8 mouse cellular contexts compared by ENCODE assay signal in genomic region chr12:91778211-91779003, GRCm38 (mm10). TPM values are rescaled to one million over a fixed set of nuclear protein-coding genes. Genes with fewer than 3 reads are reported as not detected.
A peak's percentile ranks its signal among the peaks of the same experiment; 100 is the strongest.
DNase-seq lines count a peak whose midpoint lies in the region; ATAC-seq and TF ChIP-seq lines count a peak whose summit lies in the region.

No protein-coding gene starts in this region.

- H3K4me1 ChIP-seq in liver, embryonic 11.5 days (replicated peaks; ENCODE audit: control insufficient read depth, insufficient read depth, low read length) = peaks cover 37% of the 10 kb centered on the region

- H3K79me2 ChIP-seq in myocyte (ENCODE audit: control insufficient read depth, insufficient read depth) = peaks cover 12% of the 10 kb centered on the region

- H3K9me3 ChIP-seq in liver, embryonic 11.5 days (ENCODE audit: control insufficient read depth, low read length) = no peaks in the 10 kb centered on the region

- H3K4me2 ChIP-seq in liver, embryonic 11.5 days = peak overlapping the region; percentile 93
- H3K4me2 ChIP-seq in myocyte (ENCODE audit: low read depth) = peak overlapping the region; percentile 63

- TF ChIP-seq POLR2A in myocyte (IDR thresholded peaks at IDR 0.05; ENCODE audit: insufficient read length, low read depth) = no peak

- H3K9ac ChIP-seq in liver, embryonic 11.5 days (ENCODE audit: low read depth, low read length) = peak overlapping the region; percentile 75

- H3K27ac ChIP-seq in liver, embryonic 11.5 days (ENCODE audit: low read depth, low read length) = no peak overlapping the region; the same call in 1 of the 2 replicates

- H3K36me3 ChIP-seq in liver, embryonic 11.5 days (ENCODE audit: control insufficient read depth, insufficient read depth, low read length) = no peaks in the 10 kb centered on the region
- H3K36me3 ChIP-seq in myocyte (ENCODE audit: control insufficient read depth, insufficient read depth) = no peaks in the 10 kb centered on the region

- H3K27me3 ChIP-seq in liver, embryonic 11.5 days (replicated peaks; ENCODE audit: control insufficient read depth, insufficient read depth, low read length) = peaks cover 3% of the 10 kb centered on the region
- no peaks in the 10 kb centered on the region for H3K27me3 ChIP-seq in myocyte (ENCODE audit: control insufficient read depth, insufficient read depth, insufficient read length)

- 2% methylated on average over 48 of the region's 51 CpGs for WGBS in liver, embryonic 11.5 days

- ATAC-seq in liver, embryonic 11.5 days (replicated peaks; ENCODE audit: low FRiP score) = peak; percentile 76

- peak overlapping the region; percentile 16 for H3ac ChIP-seq in myocyte (ENCODE audit: control insufficient read depth, insufficient read length)

- DNase-seq in thymus, postnatal 10 days (ENCODE audit: low spot score in 2 of 2) = peak; percentile 26 to 41
- DNase-seq in thymus, postnatal 0 days (ENCODE audit: low spot score) = no peak
- peak; percentile 67 for DNase-seq in embryo, embryonic 9.5 days (ENCODE audit: extremely low spot score)
- DNase-seq in heart, adult 18-20 months = peak; percentile 37 to 70
- DNase-seq in kidney, adult 11 months = peak; percentile 74
- DNase-seq in liver, embryonic 11.5 days (ENCODE audit: low spot score) = no peak
- DNase-seq in urinary bladder, postnatal 4 days (ENCODE audit: low spot score in 2 of 2) = peak; percentile 53 to 68

- H3K4me3 ChIP-seq in liver, embryonic 11.5 days (ENCODE audit: low read depth, low read length) = peak overlapping the region; percentile 80
- peak overlapping the region; percentile 31 for H3K4me3 ChIP-seq in myocyte

TF ChIP-seq in myocyte, 11 proteins besides CTCF, POLR2A, EP300 and RAD21:
- no peak for TF ChIP-seq SRF (IDR thresholded peaks at IDR 0.05; ENCODE audit: control insufficient read depth, insufficient read length, low read depth)
- TF ChIP-seq MAX (IDR thresholded peaks at IDR 0.05; ENCODE audit: low read depth) = no peak
- TF ChIP-seq TCF3 (IDR thresholded peaks at IDR 0.05; ENCODE audit: insufficient read length, low read depth) = no peak
- TF ChIP-seq MYOG (IDR thresholded peaks at IDR 0.05; ENCODE audit: control insufficient read depth in 1 of 3, insufficient read depth in 1 of 3, insufficient read length in 2 of 3, low read depth in 2 of 3) = peak in 1 of 3 experiments; percentile 70
- peak in 2 of 3 experiments; percentile 61 to 80 for TF ChIP-seq MYOD1 (IDR thresholded peaks at IDR 0.05; ENCODE audit: control insufficient read depth in 1 of 3, insufficient read length in 2 of 3, low read depth in 2 of 3)

RNA-seq across cellular contexts. Expression of gene Ston2, which starts 9.8 kb away (rescaled TPM):
- 7.6 and 7.9 TPM in 2 replicates for polyA plus RNA-seq in thymus, postnatal 0 days (2015; fragmentation: Nextera tagmentation; extraction: Ambion mirVana)
- total RNA-seq in heart, adult 18-20 months (2021) = 1 to 10 TPM; 4.7 to 5.9 TPM
- polyA plus RNA-seq in liver, embryonic 11.5 days (2014; fragmentation: Nextera tagmentation; extraction: Ambion mirVana) = 29.1 and 33.6 TPM in 2 replicates
- 12.3 TPM for polyA plus RNA-seq in myocyte (2012; fragmentation: generic; extraction: Trizol)

Comparison
In these comparisons a context has a peak if more than half of its experiments do, and no peak if none do; other contexts are left out.
1. DNase-seq: peak in thymus, postnatal 10 days (2 of 2), embryo, embryonic 9.5 days (single experiment), heart, adult 18-20 months (2 of 2), kidney, adult 11 months (single experiment) and urinary bladder, postnatal 4 days (2 of 2); none in thymus, postnatal 0 days (single experiment) and liver, embryonic 11.5 days (single experiment).